Mouse (Mus musculus) macrophage (primary cell): ENCODE data around the gene Hexim1. TPM values are rescaled to one million over a fixed set of nuclear protein-coding genes. Genes with fewer than 3 reads are reported as not detected.

ENCODE experiments used
- H3K27ac ChIP-seq: fragments of 350-480 bp; formaldehyde crosslinking; 2 replicates; pipeline ENCODE4 v1.9.0; 2021
- H3K36me3 ChIP-seq: fragments of 350-480 bp; formaldehyde crosslinking; 2 replicates; pipeline ENCODE4 v1.9.0; 2021; ENCODE audit errors: inconsistent target
- H3K4me3 ChIP-seq: fragments of 350-480 bp; formaldehyde crosslinking; 2 replicates; pipeline ENCODE4 v1.9.0; 2021; ENCODE audit errors: inconsistent target
- H3K79me2 ChIP-seq: fragments of 350-480 bp; formaldehyde crosslinking; 2 replicates; pipeline ENCODE4 v1.9.0; 2021; ENCODE audit errors: inconsistent target
- WGBS: methylation state at CpG from one replicate; pipeline ENCODE4 v1.1.7; 2026; ENCODE audit warnings: inconsistent platforms; ENCODE audit not compliant: missing documents; 5-methylcytosine and 5-hydroxymethylcytosine counted together
- polyA plus RNA-seq: library from polyadenylated mRNA; stranded (reverse); fragments of 250-400 nt; gene quantifications from 3 replicates; pipeline ENCODE4 v1.2.4, GENCODE M21; 2018; ENCODE audit warnings: inconsistent platforms

Gene Hexim1
- polyA plus RNA-seq, 1 experiment from 2014 or later, result 18.5 TPM

- H3K4me3 ChIP-seq, result no peak overlapping the region
- 95% methylated on average over 6 of the region's 6 CpGs for WGBS
- no peak overlapping the region for H3K27ac ChIP-seq
- H3K79me2 ChIP-seq, result no peaks in the 10 kb centered on the region
- H3K36me3 ChIP-seq, result no peaks in the 10 kb centered on the region
These were observed 34.4 kb upstream of the Hexim1 start for GRCm38 (mm10) chr11:103081631-103082030.

- 87% methylated on average over 5 of the region's 7 CpGs for WGBS
- Histone ChIP-seq H3K36me3 (no peaks in the 10 kb centered on the region), H3K4me3 (no peak overlapping the region), H3K27ac (no peak overlapping the region), H3K79me2 (no peaks in the 10 kb centered on the region)
These were observed 22.7 kb upstream of the Hexim1 start for GRCm38 (mm10) chr11:103093306-103093705.

DNA sequence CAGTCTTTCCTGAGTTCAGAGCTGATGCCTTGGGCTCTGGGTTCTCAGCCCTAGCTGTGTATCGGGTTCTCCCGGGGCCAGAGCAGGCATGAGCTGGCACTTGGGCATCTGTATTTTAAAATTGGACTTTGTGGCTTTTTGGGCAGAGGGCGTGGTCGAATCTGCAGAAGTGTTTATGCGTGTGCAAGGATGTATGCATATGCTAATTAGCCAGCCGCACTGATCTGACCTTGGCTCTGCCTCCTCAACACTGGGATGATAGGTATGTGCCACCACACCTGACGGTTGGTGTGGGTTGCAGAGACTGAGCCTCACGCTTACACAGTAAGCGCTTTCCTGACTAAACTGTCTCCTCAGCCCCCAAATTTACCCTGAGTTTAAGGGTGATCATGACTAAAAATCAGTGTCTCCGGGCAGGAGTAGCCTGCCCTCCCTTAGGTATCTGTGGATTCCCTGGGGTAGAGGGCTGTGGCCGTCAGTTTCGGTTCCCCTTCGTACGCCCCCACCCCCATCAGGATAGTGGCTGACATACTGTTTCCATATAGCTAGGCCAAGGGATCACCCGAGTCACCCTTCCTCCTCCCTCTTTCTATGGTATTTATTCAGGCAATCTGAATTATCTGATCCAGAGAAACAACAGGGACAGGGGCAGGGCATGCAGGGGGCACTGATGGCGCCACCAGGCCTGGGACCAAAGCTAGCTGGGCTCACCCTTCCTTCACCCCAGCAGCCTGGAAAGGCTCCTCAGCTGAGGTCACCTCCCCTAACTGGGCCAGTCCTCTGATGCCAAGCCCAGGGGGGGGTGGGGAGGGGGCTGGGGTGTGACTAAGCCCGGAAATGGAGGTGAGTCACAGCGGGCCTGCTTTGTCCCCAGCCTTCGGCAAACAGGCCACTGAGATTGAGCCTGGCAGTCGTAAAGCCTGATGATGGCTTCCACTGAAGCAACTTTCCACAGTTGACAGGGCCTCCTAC is 21.9 kb upstream of the Hexim1 start:
- H3K4me3 ChIP-seq, result no peak overlapping the region
- WGBS, result 47% methylated on average over 20 of the region's 20 CpGs
- no peak overlapping the region for H3K27ac ChIP-seq
- no peaks in the 10 kb centered on the region for H3K36me3 ChIP-seq
- no peaks in the 10 kb centered on the region for H3K79me2 ChIP-seq

DNA sequence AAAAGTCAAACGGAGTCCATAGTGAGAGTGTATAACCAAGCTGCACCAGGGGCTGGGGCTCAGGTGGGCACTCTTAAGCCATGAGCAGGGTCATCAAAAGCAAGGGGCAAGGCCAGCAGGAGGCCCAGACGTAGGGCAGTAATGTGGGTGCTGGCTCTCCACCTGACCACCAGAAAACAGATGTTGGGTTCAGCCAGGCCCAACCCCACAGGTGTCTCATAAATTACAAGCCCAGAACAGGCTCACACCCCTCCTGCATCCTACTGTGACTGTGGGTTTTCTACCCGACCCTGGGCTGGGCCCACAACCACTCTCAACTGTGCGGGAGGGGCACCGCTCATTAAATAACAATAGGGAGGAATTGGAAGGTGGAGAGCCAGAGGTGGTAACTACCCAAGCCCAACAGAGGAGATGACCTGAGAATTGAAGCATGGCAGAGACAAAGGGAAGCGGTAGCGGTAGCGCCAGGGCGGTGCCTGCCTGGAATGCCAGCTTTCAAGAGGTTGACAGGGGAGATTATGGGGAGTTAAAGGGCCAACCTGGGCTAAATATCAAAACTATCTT is 20.8 kb upstream of the Hexim1 start:
- Histone ChIP-seq H3K79me2 (no peaks in the 10 kb centered on the region), H3K36me3 (no peaks in the 10 kb centered on the region), H3K4me3 (no peak overlapping the region), H3K27ac (no peak overlapping the region)
- 87% methylated on average over 9 of the region's 9 CpGs for WGBS

- 95% methylated on average over 6 of the region's 6 CpGs for WGBS
- H3K79me2 ChIP-seq, result no peaks in the 10 kb centered on the region
- H3K27ac ChIP-seq, result no peak overlapping the region
- no peaks in the 10 kb centered on the region for H3K36me3 ChIP-seq
- H3K4me3 ChIP-seq, result no peak overlapping the region
These were observed 20.2 kb upstream of the Hexim1 start for GRCm38 (mm10) chr11:103095801-103096200.

GRCm38 (mm10) chr11:103096979-103097894 is 18.8 kb upstream of the Hexim1 start:
- 85% methylated on average over 18 of the region's 22 CpGs for WGBS

GRCm38 (mm10) chr11:103098531-103099190 is 17.4 kb upstream of the Hexim1 start:
- H3K79me2 ChIP-seq, result no peaks in the 10 kb centered on the region
- H3K36me3 ChIP-seq, result no peaks in the 10 kb centered on the region
- no peak overlapping the region for H3K4me3 ChIP-seq
- no peak overlapping the region for H3K27ac ChIP-seq
- WGBS, result 91% methylated on average over 11 of the region's 11 CpGs

More at GRCm38 (mm10) chr11:103096979-103097894, 18.8 kb upstream of the Hexim1 start:
- no peaks in the 10 kb centered on the region for H3K36me3 ChIP-seq
- H3K27ac ChIP-seq, result no peak overlapping the region
- no peak overlapping the region for H3K4me3 ChIP-seq
- H3K79me2 ChIP-seq, result no peaks in the 10 kb centered on the region

DNA sequence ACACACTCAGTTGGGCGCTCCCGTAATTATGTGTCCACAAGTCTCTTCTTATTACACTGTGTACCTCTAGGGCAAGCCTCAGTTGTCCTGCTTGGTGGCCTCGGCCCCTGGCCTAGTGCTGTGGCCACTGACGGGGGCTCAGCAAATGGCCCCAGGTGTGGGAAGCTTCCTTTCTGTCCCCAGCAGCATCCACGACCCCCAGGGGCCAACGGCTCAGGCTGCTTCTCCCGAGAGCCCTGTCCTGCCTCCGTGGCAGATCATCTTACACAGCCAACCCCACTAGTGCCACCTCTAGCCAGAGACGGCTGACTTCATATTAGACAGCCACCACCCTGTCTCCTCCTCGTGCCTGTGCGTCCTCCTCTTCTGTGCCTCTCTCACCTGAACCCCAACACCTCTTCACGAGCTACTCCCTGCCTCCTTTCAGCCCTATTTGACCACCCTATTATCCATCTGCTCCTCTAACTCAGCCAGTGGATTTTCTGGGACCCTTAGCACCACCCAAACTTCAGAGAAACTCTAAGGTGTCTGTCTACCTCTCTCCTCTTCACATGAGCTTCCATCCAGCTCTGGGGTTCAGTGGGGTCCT is 16.6 kb upstream of the Hexim1 start:
- no peaks in the 10 kb centered on the region for H3K79me2 ChIP-seq
- no peak overlapping the region for H3K4me3 ChIP-seq
- H3K27ac ChIP-seq, result no peak overlapping the region
- 88% methylated on average over 12 of the region's 12 CpGs for WGBS
- H3K36me3 ChIP-seq, result no peaks in the 10 kb centered on the region

DNA sequence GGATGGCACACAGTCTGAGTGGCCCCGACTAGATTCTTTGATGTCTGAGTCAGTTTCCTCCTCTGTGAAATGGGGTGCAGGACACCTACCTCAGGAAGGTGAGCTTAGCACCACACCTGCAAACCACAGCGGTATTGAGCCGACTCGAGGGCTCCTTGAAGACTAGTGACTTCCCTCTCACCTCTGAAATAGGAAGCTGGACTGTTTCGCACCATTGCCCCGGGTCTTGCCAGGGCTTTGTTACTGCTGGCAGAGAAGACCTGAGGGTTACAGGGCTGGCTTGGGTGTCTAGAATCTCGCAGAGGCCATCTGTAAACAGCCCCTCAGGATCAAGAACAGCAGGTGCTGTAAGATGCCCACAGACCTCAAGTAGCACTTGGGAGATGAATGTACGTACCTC is 15.7 kb upstream of the Hexim1 start:
- H3K4me3 ChIP-seq, result no peak overlapping the region
- no peak overlapping the region for H3K27ac ChIP-seq
- no peaks in the 10 kb centered on the region for H3K36me3 ChIP-seq
- 74% methylated on average over 8 of the region's 8 CpGs for WGBS
- H3K79me2 ChIP-seq, result no peaks in the 10 kb centered on the region

GRCm38 (mm10) chr11:103101481-103101865 is 14.6 kb upstream of the Hexim1 start, which contains the start of the genes Plcd3 and Acbd4:
Gene Plcd3, minus strand, starts transcription at chr11:103101658.
Gene Acbd4, plus strand, starts transcription at chr11:103101682.
- WGBS, result 2% methylated on average over 34 of the region's 34 CpGs
- Histone ChIP-seq H3K27ac (no peak within 1 kb of the TSS), H3K36me3 (no peaks in the 10 kb centered on the region), H3K79me2 (no peaks in the 10 kb centered on the region), H3K4me3 (peak within 1 kb of the TSS; percentile 24)

- Histone ChIP-seq H3K4me3 (peak overlapping the region; percentile 24), H3K36me3 (no peaks in the 10 kb centered on the region), H3K27ac (no peak overlapping the region), H3K79me2 (no peaks in the 10 kb centered on the region)
- WGBS, result 4% methylated on average over 30 of the region's 30 CpGs
These were observed 14.0 kb upstream of the Hexim1 start for GRCm38 (mm10) chr11:103101866-103102501.

- Histone ChIP-seq H3K79me2 (no peaks in the 10 kb centered on the region), H3K4me3 (peak overlapping the region; percentile 85), H3K27ac (peak overlapping the region; percentile 12; the same call in 1 of the 2 replicates), H3K36me3 (no peaks in the 10 kb centered on the region)
- under 1% methylated on average over 35 of the region's 35 CpGs for WGBS
These were observed 13.2 kb upstream of the Hexim1 start for GRCm38 (mm10) chr11:103102725-103103349.

DNA sequence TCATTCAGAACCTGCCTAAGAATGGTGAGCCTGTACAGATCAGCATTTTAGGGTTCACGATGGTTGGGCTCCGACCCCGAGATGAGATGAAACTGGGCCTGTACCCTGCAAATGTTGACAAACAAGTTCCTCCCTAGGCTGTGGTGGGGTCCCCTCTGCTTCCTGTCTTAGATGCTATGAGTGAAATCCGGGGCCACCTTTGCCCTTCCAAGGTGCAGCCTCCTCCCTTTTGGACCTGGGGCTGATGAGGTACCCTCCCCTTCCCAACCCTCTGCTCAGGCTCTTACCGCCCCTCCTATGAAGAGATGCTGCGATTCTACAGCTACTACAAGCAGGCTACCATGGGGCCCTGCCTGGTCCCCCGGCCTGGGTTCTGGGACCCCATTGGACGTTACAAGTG is 12.4 kb upstream of the Hexim1 start:
- 48% methylated on average over 7 of the region's 8 CpGs for WGBS
- Histone ChIP-seq H3K27ac (0 out of 2 replicates have a peak overlapping the region, but pooled peaks have one; percentile 12), H3K36me3 (no peaks in the 10 kb centered on the region)

More for the DNA sequence above, 12.4 kb upstream of the Hexim1 start:
- Histone ChIP-seq H3K4me3 (peak overlapping the region; percentile 85), H3K79me2 (no peaks in the 10 kb centered on the region)
